Mouse (Mus musculus) brain, embryonic 14.5 days (tissue): ENCODE measurements around the gene Dusp6.

ENCODE experiments used
- CTCF ChIP-seq: fragments of 200-500 bp; IDR thresholded peaks from 2 replicates; pipeline ENCODE4 v1.5.1; 2012; ENCODE audit warnings: inconsistent platforms, mild to moderate bottlenecking, moderate library complexity, borderline replicate concordance; ENCODE audit not compliant: insufficient read depth, insufficient read length; ENCODE audit errors: extremely low read depth
- POLR2A ChIP-seq: fragments of 200-500 bp; IDR thresholded peaks from 2 replicates; pipeline ENCODE4 v1.6.1; 2012; ENCODE audit warnings: mild to moderate bottlenecking, inconsistent platforms, borderline replicate concordance; ENCODE audit not compliant: poor library complexity, insufficient read depth, insufficient read length, severe bottlenecking; ENCODE audit errors: extremely low read depth

GRCm38 (mm10) chr10:99214421-99215299, 48.4 kb upstream of the Dusp6 start:
- TF ChIP-seq POLR2A (no peak), CTCF (no peak)
